Mouse (Mus musculus) lung, postnatal 36 days (tissue): Measurements from ENCODE around the gene Kpnb1.
"Not testable (repeated sequence)": the region's sequence is repeated elsewhere in the genome, so short reads cannot be mapped to it uniquely, and the experiment has no call there.

Experiments
- DNase-seq: peaks from one replicate; pipeline ENCODE4 v3.0.0; 2022; ENCODE audit warnings: mixed read lengths

Kpnb1 gene

GRCm38 (mm10) chr11:97187764-97188642 lies at the start of gene Kpnb1:
Gene Kpnb1, minus strand, starts transcription at chr11:97187881.
- peak; percentile 98 for DNase-seq

GRCm38 (mm10) chr11:97232436-97232835 lies 44.8 kb upstream of the Kpnb1 start:
- DNase-seq, result no peak

- no peak for DNase-seq
Observed at GRCm38 (mm10) chr11:97229396-97229795, 41.7 kb upstream of the Kpnb1 start.

GRCm38 (mm10) chr11:97228985-97229384 lies 41.3 kb upstream of the Kpnb1 start:
- no peak for DNase-seq

- DNase-seq, result no peak
Observed at GRCm38 (mm10) chr11:97226131-97226530, 38.5 kb upstream of the Kpnb1 start.

- DNase-seq, result no peak
Observed at GRCm38 (mm10) chr11:97223485-97223884, 35.8 kb upstream of the Kpnb1 start.

- DNase-seq, result no peak
Observed at GRCm38 (mm10) chr11:97221611-97222010, 33.9 kb upstream of the Kpnb1 start.

GRCm38 (mm10) chr11:97220211-97220610 lies 32.5 kb upstream of the Kpnb1 start:
- no peak for DNase-seq

- no peak for DNase-seq
Observed at GRCm38 (mm10) chr11:97214411-97214810, 26.7 kb upstream of the Kpnb1 start.

GRCm38 (mm10) chr11:97210728-97211400 lies 23.2 kb upstream of the Kpnb1 start:
- peak; percentile 15 for DNase-seq

GRCm38 (mm10) chr11:97207011-97207422 lies 19.3 kb upstream of the Kpnb1 start:
- DNase-seq, result peak; percentile 25

- no peak for DNase-seq
Observed at GRCm38 (mm10) chr11:97199519-97199918, 11.8 kb upstream of the Kpnb1 start.

- DNase-seq, result peak; percentile 84
Observed at GRCm38 (mm10) chr11:97198601-97199000, 10.9 kb upstream of the Kpnb1 start.

GRCm38 (mm10) chr11:97197021-97197420 lies 9.3 kb upstream of the Kpnb1 start:
- no peak for DNase-seq

GRCm38 (mm10) chr11:97196541-97196940 lies 8.9 kb upstream of the Kpnb1 start:
- DNase-seq, result no peak

- no peak for DNase-seq
Observed at GRCm38 (mm10) chr11:97192621-97192951, 4.9 kb upstream of the Kpnb1 start.

- DNase-seq, result no peak
Observed at GRCm38 (mm10) chr11:97191915-97192620, 4.4 kb upstream of the Kpnb1 start.

- no peak for DNase-seq
Observed at GRCm38 (mm10) chr11:97190992-97191391, 3.3 kb upstream of the Kpnb1 start.

GRCm38 (mm10) chr11:97189645-97190044 lies 2.0 kb upstream of the Kpnb1 start:
- not testable (repeated sequence) for DNase-seq

- no peak for DNase-seq
Observed at GRCm38 (mm10) chr11:97189231-97189630, 1.6 kb upstream of the Kpnb1 start.

- DNase-seq, result no peak
Observed at GRCm38 (mm10) chr11:97188643-97188955, 918 bp upstream of the Kpnb1 start.

GRCm38 (mm10) chr11:97186947-97187763 lies 526 bp downstream of the Kpnb1 start:
- DNase-seq, result peak; percentile 97
